Mouse (Mus musculus): ENCODE measurements around the gene Erg. TPM values are rescaled to one million over a fixed set of nuclear protein-coding genes. Genes with fewer than 3 reads are reported as not detected.

Gene Erg
- total and polyA plus RNA-seq, 3 experiments: 0.11 to 0.81 (median 0.34) TPM

DNA sequence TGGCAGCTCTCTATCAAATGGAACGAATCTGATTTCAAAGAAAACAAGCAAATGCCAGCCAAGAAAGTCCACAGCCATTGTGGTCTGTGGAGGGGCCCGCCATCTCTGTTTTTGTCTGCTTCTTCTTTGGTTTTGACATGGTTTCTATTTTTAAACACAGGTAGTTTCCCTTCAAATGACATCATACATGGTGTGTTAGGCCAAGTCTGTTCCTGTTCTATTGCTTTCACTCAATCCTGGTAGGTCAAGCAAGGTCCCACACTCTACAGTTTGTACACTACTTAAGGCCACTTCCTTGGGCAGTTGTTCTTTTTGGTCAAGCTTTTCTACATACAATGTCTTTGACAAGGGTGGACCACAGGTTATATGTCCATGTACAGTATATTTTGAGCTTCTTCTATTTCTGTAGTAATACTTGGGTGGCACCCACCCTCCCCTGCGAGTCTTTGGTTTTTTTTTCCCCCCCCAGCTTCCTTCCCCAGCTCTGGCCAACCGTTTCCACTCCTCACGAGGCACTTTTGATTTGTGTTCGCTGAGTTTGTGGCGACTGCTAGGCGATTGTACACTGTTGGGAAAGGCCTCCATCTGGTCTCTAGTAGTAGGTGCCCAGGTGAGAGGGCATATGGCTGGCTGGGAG, 226.1 kb downstream of the Erg start (continued):
- 0 out of 2 replicates have a peak, but pooled peaks have one; percentile 17 for TF ChIP-seq NRF1 (IDR thresholded peaks at IDR 0.05; ENCODE audit: low read depth, low read length)
- no peak; the same call in 1 of the 2 replicates for TF ChIP-seq SMC3 (IDR thresholded peaks at IDR 0.05; ENCODE audit: low read depth, low read length)
- 0 out of 2 replicates have a peak, but pooled peaks have one; percentile 54 for TF ChIP-seq E2F4 (IDR thresholded peaks at IDR 0.05; ENCODE audit: insufficient replicate concordance, low read depth, low read length)
- peak; percentile 93 for TF ChIP-seq TBP (conservative IDR thresholded peaks at IDR 0.05; ENCODE audit: low read depth, low read length)
- peak; percentile 97 for TF ChIP-seq TCF12 (IDR thresholded peaks at IDR 0.05; ENCODE audit: low read depth, low read length)

DNA sequence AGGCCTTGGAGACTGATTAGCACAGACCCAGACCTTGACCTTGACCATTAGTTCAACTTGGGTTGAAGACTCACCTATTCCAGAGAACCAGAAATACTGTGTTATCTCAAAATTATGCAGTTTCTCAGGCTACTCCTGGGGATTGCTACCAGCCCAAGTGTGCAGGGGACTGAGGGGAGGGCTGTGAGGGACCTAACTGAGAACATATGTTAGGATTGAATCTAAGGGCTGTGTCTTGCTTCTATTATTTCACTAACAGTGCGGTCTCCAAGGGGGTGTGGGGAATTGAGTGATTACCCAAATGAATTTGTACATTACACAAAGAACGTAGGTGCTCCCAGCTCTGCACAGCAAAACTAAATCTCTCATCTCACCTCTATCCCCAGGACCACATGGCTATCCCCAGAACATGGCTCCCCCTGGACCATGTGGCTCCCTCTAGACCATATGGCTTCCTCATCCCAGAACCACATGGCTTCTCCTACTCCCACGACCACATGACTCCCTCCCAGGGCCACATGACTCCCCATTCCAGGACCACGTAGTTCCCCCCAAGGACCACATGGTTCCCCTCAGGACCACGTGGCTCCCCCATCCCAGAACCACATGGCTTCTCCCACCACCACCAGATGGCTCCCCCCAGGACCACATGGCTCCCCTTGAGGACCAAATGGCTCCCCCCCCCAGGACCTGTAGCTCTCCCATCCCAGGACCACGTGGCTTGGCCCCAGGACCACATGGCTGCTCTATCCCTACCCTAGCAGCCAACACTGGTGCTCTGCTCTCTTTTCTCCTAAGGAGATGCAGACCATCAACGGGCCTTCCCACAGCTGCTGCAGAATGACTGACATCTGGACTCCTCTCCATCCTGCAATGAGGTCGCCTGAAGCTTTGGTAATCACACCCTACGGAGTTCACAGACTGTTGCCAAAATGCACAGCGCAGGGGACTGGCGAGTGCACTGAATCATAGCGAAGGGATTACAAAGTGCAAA, 229.1 kb downstream of the Erg start:
- in situ Hi-C loops (cut with MboI; ENCODE audit: low pct_ligation_motif_present, low pct_unique_long_range_greater_than_20kb, low sequenced_read_pairs) (no loop called here), dilution Hi-C loops (cut with MboI; ENCODE audit: extremely low pct_ligation_motif_present, extremely low pct_unique_long_range_greater_than_20kb, low sequenced_read_pairs) (no loop called here)
- Histone ChIP-seq H3K9ac (ENCODE audit: insufficient read depth, low read depth) (no peak overlapping the region), H3K79me2 (replicated peaks; ENCODE audit: control insufficient read depth, extremely low read depth, insufficient read depth, poor library complexity, severe bottlenecking) (0 out of 2 replicates have a peak, but pooled peaks cover 4% of the 10 kb centered on the region), H3K36me3 (replicated peaks in 1 of 2; ENCODE audit: control insufficient read depth in 1 of 2, insufficient read depth in 1 of 2, low read length in 1 of 2) (peaks cover 0 to 1% of the 10 kb centered on the region in 2 experiments), H3K9me3 (replicated peaks; ENCODE audit: low read length) (no peaks in the 10 kb centered on the region), H3K4me3 (replicated peaks in 1 of 3; ENCODE audit: low read depth in 2 of 3, low read length in 2 of 3, poor library complexity in 1 of 3) (no peak overlapping the region), H3K4me2 (ENCODE audit: insufficient read depth, low read depth, poor library complexity, severe bottlenecking) (no peak overlapping the region), H3K4me1 (ENCODE audit: control insufficient read depth in 1 of 2, insufficient read depth in 2 of 2) (peaks cover 27 to 58% of the 10 kb centered on the region in 2 experiments), H3K27ac (ENCODE audit: insufficient read depth, low read depth) (no peak overlapping the region), H3K27me3 (replicated peaks) (no peaks in the 10 kb centered on the region)
- no peak for DNase-seq (ENCODE audit: extremely low read depth)
- TF ChIP-seq MAX (IDR thresholded peaks at IDR 0.05; ENCODE audit: low read length) (peak; percentile 50; the same call in 1 of the 2 replicates), EP300 (IDR thresholded peaks at IDR 0.05; ENCODE audit: low read length) (no peak), MYC (IDR thresholded peaks at IDR 0.05; ENCODE audit: low read depth, low read length) (peak; percentile 53)

DNA sequence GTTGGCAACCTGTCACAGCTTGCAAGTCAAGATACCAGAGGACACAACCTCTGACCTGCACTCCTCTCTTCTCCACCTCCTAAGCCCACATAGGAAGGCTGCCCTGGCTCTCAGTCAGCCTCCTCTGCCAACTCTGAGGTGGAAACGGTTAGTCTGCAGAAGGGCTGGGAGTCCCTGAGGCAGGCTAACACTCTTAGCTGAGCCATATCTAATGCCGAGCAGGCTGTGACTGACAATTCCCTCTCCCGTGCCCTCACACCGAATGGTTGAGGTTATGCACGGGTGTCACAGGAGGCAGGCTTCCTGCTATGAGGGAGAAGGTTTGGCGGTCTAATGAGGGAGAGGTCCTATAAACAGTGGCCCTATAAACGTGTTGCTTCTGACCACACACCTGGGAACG, 232.6 kb downstream of the Erg start:
- Histone ChIP-seq H3K36me3 (replicated peaks in 1 of 2; ENCODE audit: control insufficient read depth in 1 of 2, insufficient read depth in 1 of 2, low read length in 1 of 2) (peaks cover 0 to 1% of the 10 kb centered on the region in 2 experiments), H3K9me3 (replicated peaks; ENCODE audit: low read length) (no peaks in the 10 kb centered on the region), H3K9ac (ENCODE audit: insufficient read depth, low read depth) (no peak overlapping the region), H3K27ac (ENCODE audit: insufficient read depth, low read depth) (no peak overlapping the region), H3K27me3 (replicated peaks) (no peaks in the 10 kb centered on the region), H3K4me1 (ENCODE audit: control insufficient read depth in 1 of 2, insufficient read depth in 2 of 2) (peaks cover 34 to 60% of the 10 kb centered on the region in 2 experiments), H3K4me2 (ENCODE audit: insufficient read depth, low read depth, poor library complexity, severe bottlenecking) (no peak overlapping the region), H3K79me2 (replicated peaks; ENCODE audit: control insufficient read depth, extremely low read depth, insufficient read depth, poor library complexity, severe bottlenecking) (no peaks in the 10 kb centered on the region), H3K4me3 (replicated peaks in 1 of 3; ENCODE audit: low read depth in 2 of 3, low read length in 2 of 3, poor library complexity in 1 of 3) (no peak overlapping the region)
- dilution Hi-C loops (cut with MboI; ENCODE audit: extremely low pct_ligation_motif_present, extremely low pct_unique_long_range_greater_than_20kb, low sequenced_read_pairs) (no loop called here), in situ Hi-C loops (cut with MboI; ENCODE audit: low pct_ligation_motif_present, low pct_unique_long_range_greater_than_20kb, low sequenced_read_pairs) (no loop called here)
- TF ChIP-seq ETS1 (conservative IDR thresholded peaks at IDR 0.05; ENCODE audit: low read depth, low read length) (no peak), RAD21 (IDR thresholded peaks at IDR 0.05; ENCODE audit: low read depth, low read length) (no peak), ZC3H11A (IDR thresholded peaks at IDR 0.05; ENCODE audit: low read depth, low read length) (no peak), CHD2 (IDR thresholded peaks at IDR 0.05; ENCODE audit: low read length) (no peak), ZNF384 (IDR thresholded peaks at IDR 0.05; ENCODE audit: low read depth, low read length) (no peak), JUND (conservative IDR thresholded peaks at IDR 0.05; ENCODE audit: low read depth, low read length) (no peak), E2F4 (IDR thresholded peaks at IDR 0.05; ENCODE audit: insufficient replicate concordance, low read depth, low read length) (no peak), ZMIZ1 (IDR thresholded peaks at IDR 0.05; ENCODE audit: low read depth, low read length) (no peak), SIN3A (IDR thresholded peaks at IDR 0.05; ENCODE audit: low read length) (no peak), ELF1 (IDR thresholded peaks at IDR 0.05; ENCODE audit: low read depth, low read length) (no peak), POLR2A (IDR thresholded peaks at IDR 0.05; ENCODE audit: low read depth, low read length) (no peak), MYC (IDR thresholded peaks at IDR 0.05; ENCODE audit: low read depth, low read length) (no peak)
- DNase-seq (ENCODE audit: extremely low read depth): no peak
